Mouse (Mus musculus) midbrain, embryonic 11.5 days (tissue): ENCODE measurements around the gene Sec61b. TPM values are rescaled to one million over a fixed set of nuclear protein-coding genes. Genes with fewer than 3 reads are reported as not detected.

ENCODE experiments used
- ATAC-seq: fragments of 200-750 bp; cut with Nextera tagmentation; 2 replicates; pipeline ENCODE4 v1.8.0; 2017; ENCODE audit warnings: moderate TSS enrichment, moderate library complexity; ENCODE audit not compliant: low FRiP score
- DNase-seq: peaks from one replicate; pipeline ENCODE4 v3.0.0; 2015; ENCODE audit warnings: low spot score; ENCODE audit errors: missing footprints
- H3K27ac ChIP-seq: fragments of 300-500 bp; sonication (generic); 2 replicates; pipeline ENCODE4 v1.5.1; 2014; ENCODE audit warnings: low read depth, low read length
- H3K27me3 ChIP-seq: fragments of 300-500 bp; sonication (generic); 2 replicates; pipeline ENCODE4 v1.6.1; 2014; ENCODE audit warnings: mild to moderate bottlenecking, low read length, moderate library complexity, mixed read lengths; ENCODE audit not compliant: control insufficient read depth, insufficient read depth
- H3K36me3 ChIP-seq: fragments of 300-500 bp; sonication (generic); 2 replicates; pipeline ENCODE4 v1.6.1; 2014; ENCODE audit warnings: mild to moderate bottlenecking, low read length, moderate library complexity, mixed read lengths; ENCODE audit not compliant: control insufficient read depth, insufficient read depth
- H3K4me1 ChIP-seq: fragments of 300-500 bp; sonication (generic); 2 replicates; pipeline ENCODE4 v1.6.1; 2014; ENCODE audit warnings: low read length; ENCODE audit not compliant: control insufficient read depth, insufficient read depth
- H3K4me2 ChIP-seq: fragments of 300-500 bp; sonication (generic); 2 replicates; pipeline ENCODE4 v1.6.1; 2014; ENCODE audit warnings: mild to moderate bottlenecking, moderate library complexity
- H3K4me3 ChIP-seq: fragments of 300-500 bp; sonication (generic); 2 replicates; pipeline ENCODE4 v1.5.1; 2014; ENCODE audit warnings: low read depth, low read length
- H3K9ac ChIP-seq: fragments of 300-500 bp; sonication (generic); 2 replicates; pipeline ENCODE4 v1.6.1; 2014; ENCODE audit warnings: low read length
- H3K9me3 ChIP-seq: fragments of 300-500 bp; sonication (generic); 2 replicates; pipeline ENCODE4 v1.6.1; 2016; ENCODE audit warnings: low read length; ENCODE audit not compliant: control insufficient read depth
- WGBS: fragments of 180-500 bp; shearing (Covaris S2); extraction: QIAGEN DNeasy Blood & Tissue Kit; methylation state at CpG from one replicate; pipeline ENCODE4 v1.1.7; 2014; 5-methylcytosine and 5-hydroxymethylcytosine counted together
- polyA plus RNA-seq: library from polyadenylated mRNA; unstranded; fragments of >200 nt; fragmentation: Nextera tagmentation; extraction: Ambion mirVana; gene quantifications from 2 replicates; pipeline ENCODE4 v1.2.1, GENCODE M21; 2014

Sec61b gene
- polyA plus RNA-seq, 1 experiment from 2014 or later, result 364 TPM

DNA sequence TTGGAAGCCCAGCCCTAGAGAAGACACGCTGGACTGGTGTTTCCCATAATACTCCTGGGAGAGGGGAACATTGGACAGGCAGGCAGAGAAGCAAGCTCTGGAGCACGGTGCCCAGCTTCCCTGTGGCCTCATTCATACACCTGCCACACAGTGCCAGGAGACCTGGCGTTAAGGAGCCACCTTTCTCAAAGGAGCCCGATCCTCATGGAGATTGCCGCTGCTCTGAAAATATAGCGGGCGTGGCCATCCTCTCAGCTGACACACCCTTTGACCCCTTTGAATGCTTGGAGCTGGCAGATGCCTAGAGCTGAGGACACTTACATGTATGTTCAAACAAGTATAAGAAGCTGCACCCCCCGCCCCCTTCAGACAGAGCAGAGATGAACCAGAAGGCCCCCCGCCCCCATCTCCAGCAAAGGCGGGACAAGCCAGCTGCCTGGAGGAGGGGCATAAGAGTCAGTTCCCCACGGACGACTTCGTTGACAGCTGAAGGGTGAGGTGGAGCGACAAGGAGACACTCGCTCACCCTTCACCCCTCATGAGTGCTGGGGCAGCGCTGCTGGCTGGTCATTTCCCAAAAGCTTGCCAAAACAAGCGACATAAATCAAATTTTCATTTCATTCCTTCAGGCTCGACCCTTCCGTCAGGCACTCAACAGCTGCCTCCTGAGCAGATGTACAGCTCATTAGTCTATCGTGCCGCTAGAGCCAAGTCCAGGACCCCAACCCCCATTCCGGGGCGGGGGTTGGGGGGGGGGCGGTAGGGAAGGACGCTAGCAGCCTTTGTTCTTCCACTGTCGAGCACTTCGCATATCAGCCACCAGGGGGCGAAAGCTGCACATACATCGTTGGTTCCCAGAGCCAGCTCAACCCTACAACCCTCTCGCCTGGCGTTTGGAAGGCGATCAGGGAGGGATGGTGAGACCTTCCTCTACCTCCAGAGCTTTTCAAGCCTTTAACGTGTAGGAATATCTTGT lies 36.8 kb upstream of the Sec61b start:
- H3K27ac ChIP-seq, result peak overlapping the region; percentile 8; the same call in 1 of the 2 replicates
- no peaks in the 10 kb centered on the region for H3K27me3 ChIP-seq
- peak; percentile 99 for DNase-seq
- H3K4me3 ChIP-seq, result peak overlapping the region; percentile 51
- H3K36me3 ChIP-seq, result no peaks in the 10 kb centered on the region
- H3K9me3 ChIP-seq, result no peaks in the 10 kb centered on the region
- peak overlapping the region; percentile 82 for H3K9ac ChIP-seq
- H3K4me1 ChIP-seq, result peaks cover 8% of the 10 kb centered on the region
- peak; percentile 84 for ATAC-seq
- H3K4me2 ChIP-seq, result peak overlapping the region; percentile 95
- WGBS, result 1% methylated on average over 33 of the region's 33 CpGs

DNA sequence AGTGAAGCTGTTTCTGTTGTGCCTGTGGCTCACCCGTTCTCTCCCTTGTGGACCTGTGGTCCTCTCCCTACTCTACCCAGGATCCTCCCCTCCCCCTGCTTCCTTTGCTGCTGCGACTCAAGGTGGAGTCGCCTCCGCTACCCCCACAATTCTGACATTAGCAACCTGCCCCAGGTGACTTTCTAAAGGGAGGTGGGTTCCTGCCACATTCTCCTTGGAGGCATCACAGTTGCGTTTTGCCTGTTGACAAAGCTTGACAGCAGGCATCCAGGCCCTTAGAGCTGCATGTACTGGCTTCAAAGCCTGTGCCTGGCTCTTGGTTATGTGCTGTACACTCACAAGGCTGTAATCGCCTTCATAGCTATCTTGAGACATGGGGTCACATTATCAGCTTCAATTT lies 35.5 kb upstream of the Sec61b start:
- no peak overlapping the region for H3K9ac ChIP-seq
- H3K9me3 ChIP-seq, result no peaks in the 10 kb centered on the region
- ATAC-seq, result no peak
- peak; percentile 37 for DNase-seq
- H3K27me3 ChIP-seq, result no peaks in the 10 kb centered on the region
- H3K36me3 ChIP-seq, result no peaks in the 10 kb centered on the region
- H3K4me1 ChIP-seq, result peaks cover 8% of the 10 kb centered on the region
- H3K4me2 ChIP-seq, result no peak overlapping the region
- WGBS, result 75% methylated on average over 6 of the region's 6 CpGs
- H3K4me3 ChIP-seq, result no peak overlapping the region
- no peak overlapping the region for H3K27ac ChIP-seq

- ATAC-seq (no peak), DNase-seq (peak; percentile 47)
- 91% methylated on average over 11 of the region's 11 CpGs for WGBS
- Histone ChIP-seq H3K27ac (no peak overlapping the region), H3K36me3 (no peaks in the 10 kb centered on the region), H3K4me2 (no peak overlapping the region), H3K27me3 (no peaks in the 10 kb centered on the region), H3K4me3 (no peak overlapping the region), H3K4me1 (peaks cover 5% of the 10 kb centered on the region), H3K9ac (no peak overlapping the region), H3K9me3 (no peaks in the 10 kb centered on the region)
Measured at GRCm38 (mm10) chr4:47440951-47441350, 33.5 kb upstream of the Sec61b start.

DNA sequence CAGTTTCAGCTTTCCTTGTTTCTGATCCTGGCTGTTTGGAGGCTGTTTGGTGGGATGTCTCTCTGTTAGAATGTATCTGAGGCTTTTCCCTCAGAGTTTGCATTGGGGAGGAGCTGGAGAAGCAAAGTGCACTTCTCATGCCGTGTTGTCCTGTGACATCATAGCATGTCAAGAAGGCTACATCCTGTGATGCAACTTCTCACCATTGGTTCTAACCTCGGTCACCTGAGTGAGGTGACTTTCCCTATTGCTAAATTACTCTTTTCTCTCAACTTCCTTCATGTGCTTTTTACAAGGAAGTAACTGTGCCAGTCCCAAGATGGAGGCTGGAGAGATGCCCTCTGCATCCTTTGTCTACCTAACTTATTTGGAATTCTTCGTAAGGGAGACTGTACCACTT lies 25.9 kb upstream of the Sec61b start:
- ATAC-seq, result no peak
- DNase-seq, result no peak
- Histone ChIP-seq H3K36me3 (no peaks in the 10 kb centered on the region), H3K9ac (no peak overlapping the region), H3K9me3 (no peaks in the 10 kb centered on the region), H3K27ac (no peak overlapping the region), H3K27me3 (no peaks in the 10 kb centered on the region), H3K4me2 (no peak overlapping the region), H3K4me3 (no peak overlapping the region), H3K4me1 (peaks cover 2% of the 10 kb centered on the region; the same call in 1 of the 2 replicates)
- WGBS, result 91% methylated on average over 3 of the region's 3 CpGs

- H3K9ac ChIP-seq, result no peak overlapping the region
- no peak overlapping the region for H3K27ac ChIP-seq
- 66% methylated on average over 5 of the region's 5 CpGs for WGBS
- H3K9me3 ChIP-seq, result no peaks in the 10 kb centered on the region
- H3K36me3 ChIP-seq, result no peaks in the 10 kb centered on the region
- H3K4me3 ChIP-seq, result no peak overlapping the region
- H3K27me3 ChIP-seq, result no peaks in the 10 kb centered on the region
- H3K4me2 ChIP-seq, result no peak overlapping the region
- DNase-seq (no peak), ATAC-seq (no peak)
- peaks cover 2% of the 10 kb centered on the region; the same call in 1 of the 2 replicates for H3K4me1 ChIP-seq
Measured at GRCm38 (mm10) chr4:47449116-47449515, 25.3 kb upstream of the Sec61b start.

GRCm38 (mm10) chr4:47449586-47450522 lies 24.6 kb upstream of the Sec61b start:
- 0 out of 2 replicates have a peak, but pooled peaks have one; percentile 24 for ATAC-seq
- peaks cover 2% of the 10 kb centered on the region; the same call in 1 of the 2 replicates for H3K4me1 ChIP-seq
- no peak overlapping the region for H3K9ac ChIP-seq
- no peaks in the 10 kb centered on the region for H3K9me3 ChIP-seq
- no peaks in the 10 kb centered on the region for H3K27me3 ChIP-seq
- H3K4me2 ChIP-seq, result peak overlapping the region; percentile 28
- no peak overlapping the region for H3K27ac ChIP-seq
- DNase-seq, result no peak
- no peaks in the 10 kb centered on the region for H3K36me3 ChIP-seq
- WGBS, result 20% methylated on average over 18 of the region's 18 CpGs
- H3K4me3 ChIP-seq, result no peak overlapping the region

GRCm38 (mm10) chr4:47467196-47467595 lies 7.3 kb upstream of the Sec61b start:
- Histone ChIP-seq H3K27ac (no peak overlapping the region), H3K27me3 (no peaks in the 10 kb centered on the region), H3K4me1 (no peaks in the 10 kb centered on the region), H3K4me3 (no peak overlapping the region), H3K36me3 (peaks cover 30% of the 10 kb centered on the region), H3K9ac (no peak overlapping the region), H3K4me2 (no peak overlapping the region), H3K9me3 (no peaks in the 10 kb centered on the region; the same call in 1 of the 2 replicates)
- DNase-seq (no peak), ATAC-seq (no peak)
- WGBS, result 89% methylated on average over 2 of the region's 2 CpGs

DNA sequence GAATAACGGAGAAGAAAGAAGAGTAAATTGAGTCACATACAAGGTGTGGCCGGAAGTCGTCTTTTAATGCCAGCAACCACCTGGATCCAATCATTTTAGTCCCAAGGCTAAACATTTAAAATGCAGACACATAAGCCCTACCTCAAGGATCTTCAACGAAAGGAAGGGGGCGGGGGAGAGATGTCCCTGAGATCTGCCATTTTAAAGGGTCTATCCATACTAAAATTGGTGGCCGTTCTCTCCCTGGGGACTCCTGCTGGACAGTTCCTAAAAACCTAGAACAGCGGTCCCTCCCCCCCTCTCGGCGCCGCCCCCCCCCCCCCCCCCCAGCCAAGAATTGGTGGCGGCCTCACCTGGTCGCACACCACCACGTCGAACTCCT lies 881 bp upstream of the Sec61b start:
- peaks cover 26% of the 10 kb centered on the region for H3K36me3 ChIP-seq
- WGBS, result 7% methylated on average over 11 of the region's 14 CpGs
- no peaks in the 10 kb centered on the region for H3K27me3 ChIP-seq
- peak overlapping the region; percentile 75 for H3K4me2 ChIP-seq
- ATAC-seq (peak; percentile 17; the same call in 1 of the 2 replicates), DNase-seq (peak; percentile 92)
- peak overlapping the region; percentile 91 for H3K9ac ChIP-seq
- H3K4me1 ChIP-seq, result peaks cover 14% of the 10 kb centered on the region
- no peaks in the 10 kb centered on the region for H3K9me3 ChIP-seq
- H3K27ac ChIP-seq, result peak overlapping the region; percentile 95
- H3K4me3 ChIP-seq, result peak overlapping the region; percentile 79
